Mouse (Mus musculus) lung, postnatal 25 days (tissue): Measurements from ENCODE around the gene Ttc23.

Experiments used
- DNase-seq: peaks from one replicate; pipeline ENCODE4 v3.0.0; 2022; ENCODE audit warnings: low spot score

Ttc23 gene

DNA sequence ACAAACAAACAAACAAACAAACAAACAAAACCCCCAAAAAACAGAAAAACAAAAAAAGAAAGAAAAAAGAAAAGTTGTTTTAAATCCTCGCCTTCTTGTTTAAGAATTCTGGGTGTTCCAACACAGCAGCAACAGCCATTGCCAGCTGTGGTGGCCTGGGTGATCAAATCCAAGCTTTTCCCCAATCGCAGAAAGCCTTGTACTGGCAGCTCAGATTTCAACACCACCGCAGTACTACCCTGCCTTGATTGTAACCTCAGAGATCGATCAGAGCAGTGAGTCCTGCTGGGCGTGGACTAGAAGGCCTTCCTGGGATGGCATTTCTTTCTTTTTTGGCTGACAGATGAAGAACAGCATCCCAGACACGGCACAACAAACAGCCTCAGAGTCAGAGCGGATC, 48.7 kb downstream of the Ttc23 start:
- DNase-seq: no peak

DNA sequence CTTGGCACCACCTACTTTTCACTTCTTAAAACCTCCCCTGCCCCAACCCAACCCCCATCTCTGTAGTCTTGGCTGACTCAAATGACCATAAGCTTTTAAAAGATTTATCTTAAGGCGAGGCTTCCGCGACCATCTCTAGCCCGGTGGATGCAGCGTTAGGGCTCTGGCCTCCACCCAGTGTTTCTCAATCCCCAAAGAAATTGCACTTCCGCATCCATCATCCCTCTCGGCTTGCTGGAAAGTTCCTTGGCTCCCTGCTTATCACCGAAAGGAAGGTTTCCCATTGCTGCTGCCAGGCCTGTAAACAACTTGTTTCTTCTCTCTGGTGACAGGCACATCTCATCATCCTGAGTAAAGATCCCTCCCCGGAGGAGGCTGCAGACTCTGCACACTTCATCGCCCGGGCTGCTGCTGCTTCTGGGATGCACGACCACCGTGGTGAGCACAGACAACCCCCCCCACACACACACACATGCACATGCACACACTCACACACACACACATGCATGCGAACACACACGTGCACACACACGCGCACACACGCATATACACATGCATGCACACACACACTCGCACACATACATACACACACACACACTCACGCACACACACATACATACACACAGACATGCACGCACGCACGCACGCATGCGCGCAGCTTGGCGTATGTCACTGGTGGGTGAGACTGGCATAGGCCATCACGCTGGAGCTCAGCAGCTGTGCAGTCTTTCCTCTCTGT, 50.9 kb downstream of the Ttc23 start:
- DNase-seq: peak; percentile 78

DNA sequence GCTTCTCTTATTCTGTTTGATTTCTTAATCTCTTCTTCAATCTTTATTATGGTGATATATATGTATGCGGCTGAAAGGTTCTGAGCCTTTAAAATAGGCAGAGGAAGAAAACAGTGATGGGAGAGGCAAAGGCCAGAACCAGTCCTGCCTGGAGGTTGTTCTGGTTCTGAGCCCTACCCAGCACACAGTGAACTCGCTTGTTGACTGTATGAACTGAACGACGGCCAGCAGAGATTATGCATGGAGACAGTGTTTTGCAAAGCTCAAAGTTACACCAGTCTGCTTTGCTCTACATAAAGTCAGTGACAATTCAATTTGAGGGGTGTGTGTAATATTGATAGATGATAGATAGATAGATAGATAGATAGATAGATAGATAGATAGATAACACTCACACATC, 52.1 kb downstream of the Ttc23 start:
- no peak for DNase-seq

DNA sequence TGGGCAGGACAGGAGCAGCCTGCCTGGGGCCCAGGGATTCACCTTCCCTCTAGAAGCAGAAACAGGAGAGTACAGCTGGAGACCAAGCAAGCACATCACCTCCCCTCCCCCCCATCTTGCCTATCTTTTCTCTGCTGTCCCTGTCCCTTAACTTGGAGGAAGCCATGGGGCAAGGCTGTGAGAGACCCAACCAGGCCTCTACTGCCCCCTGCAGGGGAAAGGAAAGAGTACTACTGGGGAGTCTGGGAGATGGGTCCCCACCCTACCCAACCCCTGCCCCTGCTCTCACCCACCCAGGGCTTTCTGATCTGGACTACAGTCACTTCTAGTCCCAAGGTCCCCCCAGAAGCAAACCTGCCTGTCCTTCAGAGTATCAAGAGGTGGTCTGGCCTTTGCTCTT, 53.6 kb downstream of the Ttc23 start:
- peak; percentile 76 for DNase-seq

DNA sequence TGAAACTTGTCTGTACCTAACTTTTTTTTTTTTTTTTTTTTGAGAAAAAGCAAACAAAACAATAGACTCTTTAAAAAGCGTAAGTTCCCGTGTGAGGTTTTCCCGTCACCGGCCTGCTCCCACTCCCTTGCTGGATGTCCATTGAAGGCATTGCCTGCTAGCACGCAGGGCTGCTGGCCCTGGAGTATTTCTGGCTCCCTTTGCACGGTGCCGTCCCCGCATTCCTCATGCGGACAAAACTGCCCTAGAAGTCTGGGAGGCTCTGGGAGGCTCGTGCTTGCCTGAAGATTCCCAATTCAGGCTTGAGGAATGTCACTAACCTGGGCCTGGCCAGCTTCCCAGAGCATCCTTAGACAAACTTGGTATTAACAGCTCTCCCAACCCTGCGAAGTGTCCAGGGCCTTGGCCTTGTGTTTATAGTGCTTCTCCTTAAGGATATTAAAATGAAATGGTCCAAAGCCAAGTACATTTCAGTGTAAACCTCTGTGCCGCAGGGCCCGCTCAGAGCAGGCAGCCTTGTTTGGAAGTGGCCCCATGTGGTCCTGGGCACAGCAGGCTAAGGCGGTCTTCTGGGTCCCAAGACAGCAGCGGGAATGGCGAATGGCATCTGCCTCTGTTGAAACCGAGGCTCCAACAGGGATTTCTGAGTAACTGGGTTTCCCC, 54.2 kb downstream of the Ttc23 start:
- no peak for DNase-seq

DNA sequence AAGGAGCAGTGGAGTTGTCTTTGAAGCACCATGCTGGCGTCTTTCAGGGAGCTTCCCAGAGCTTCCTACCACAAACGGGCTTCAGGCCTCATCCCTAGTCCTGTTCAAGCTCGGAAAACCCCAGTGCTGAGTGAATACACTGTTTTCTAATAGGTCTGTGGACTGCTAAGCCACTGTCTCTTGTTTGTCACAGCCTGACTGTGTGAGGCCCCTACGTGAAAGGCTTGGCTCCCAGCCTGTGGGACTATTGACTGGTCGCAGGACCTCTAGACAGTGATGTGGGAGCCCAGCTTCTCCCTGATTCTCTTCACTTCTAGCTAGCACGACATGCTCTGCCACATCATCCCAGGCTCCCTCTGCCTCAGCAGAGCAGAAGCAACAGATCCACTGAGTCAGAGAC, 61.0 kb downstream of the Ttc23 start:
- DNase-seq: no peak

DNA sequence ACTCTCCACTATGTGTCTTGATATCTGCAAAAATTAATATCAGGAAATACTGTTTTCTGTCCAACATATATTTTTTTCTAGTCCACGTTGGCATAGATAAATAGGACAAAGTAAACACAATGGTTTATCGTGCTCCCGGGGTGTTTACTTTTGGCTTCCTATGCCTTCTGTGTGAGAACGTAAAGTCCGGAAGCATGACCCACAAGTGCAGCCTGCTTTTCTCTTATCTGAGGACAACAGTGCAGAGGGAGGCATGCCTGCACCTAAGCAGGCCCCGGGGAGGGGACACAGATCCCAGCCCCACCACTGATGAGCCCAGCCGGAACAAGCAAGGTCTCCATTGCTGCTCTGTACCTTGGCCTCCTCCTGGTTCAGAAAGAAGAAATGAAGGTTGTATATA, 63.0 kb downstream of the Ttc23 start:
- DNase-seq: peak; percentile 58

DNA sequence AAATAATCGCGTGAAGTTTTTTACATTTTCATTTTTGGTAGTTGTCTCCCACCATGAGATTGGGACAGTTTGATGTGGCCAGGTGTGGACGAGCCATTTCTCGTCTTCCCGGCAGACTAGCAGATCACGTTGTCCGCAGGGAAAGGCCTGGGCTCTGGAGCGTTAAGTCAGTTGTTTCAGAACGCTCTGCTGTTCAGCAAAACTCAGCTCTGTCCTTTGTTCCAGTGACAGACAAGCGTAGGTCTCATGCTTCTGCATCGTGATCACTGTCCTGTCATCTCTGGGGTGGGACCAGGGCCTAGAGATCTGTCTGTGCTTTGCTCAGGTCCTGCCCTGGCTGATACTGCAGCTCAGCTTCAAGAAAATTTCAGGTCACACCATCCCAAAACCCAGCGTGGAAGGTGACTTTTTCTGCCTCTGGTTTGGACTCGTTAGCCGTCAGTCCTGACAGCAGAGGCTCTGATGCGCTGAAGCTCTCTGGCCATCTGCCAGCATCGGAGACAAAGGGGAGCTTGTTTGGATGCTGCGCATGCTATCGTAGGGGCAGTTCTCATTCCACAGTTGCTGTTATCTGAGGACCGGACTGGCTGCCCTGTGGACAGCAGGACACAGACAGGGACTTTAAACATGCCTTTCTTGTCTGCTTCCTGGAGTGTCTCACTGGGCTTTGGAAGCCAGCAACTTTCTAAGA, 66.8 kb downstream of the Ttc23 start:
- peak; percentile 53 for DNase-seq

DNA sequence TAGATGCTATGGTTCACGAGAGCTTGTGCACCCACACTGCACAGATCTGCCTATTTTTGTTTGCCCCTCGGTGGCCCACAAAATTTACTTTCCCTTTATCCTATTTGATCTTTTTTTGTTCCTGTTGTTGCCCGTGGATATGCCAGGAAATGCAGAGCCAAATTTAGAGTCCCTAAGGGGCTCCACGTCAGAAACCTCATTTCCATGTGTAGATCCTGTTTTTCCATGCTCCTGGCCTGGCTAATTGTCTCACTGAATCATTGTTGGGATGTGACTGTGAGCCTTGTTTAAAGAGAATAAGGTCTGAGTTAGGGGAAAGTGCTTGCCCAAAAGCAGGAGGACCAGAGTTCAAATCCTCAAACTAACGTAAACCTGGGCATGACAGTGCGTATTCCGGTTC, 68.0 kb downstream of the Ttc23 start:
- DNase-seq: no peak

DNA sequence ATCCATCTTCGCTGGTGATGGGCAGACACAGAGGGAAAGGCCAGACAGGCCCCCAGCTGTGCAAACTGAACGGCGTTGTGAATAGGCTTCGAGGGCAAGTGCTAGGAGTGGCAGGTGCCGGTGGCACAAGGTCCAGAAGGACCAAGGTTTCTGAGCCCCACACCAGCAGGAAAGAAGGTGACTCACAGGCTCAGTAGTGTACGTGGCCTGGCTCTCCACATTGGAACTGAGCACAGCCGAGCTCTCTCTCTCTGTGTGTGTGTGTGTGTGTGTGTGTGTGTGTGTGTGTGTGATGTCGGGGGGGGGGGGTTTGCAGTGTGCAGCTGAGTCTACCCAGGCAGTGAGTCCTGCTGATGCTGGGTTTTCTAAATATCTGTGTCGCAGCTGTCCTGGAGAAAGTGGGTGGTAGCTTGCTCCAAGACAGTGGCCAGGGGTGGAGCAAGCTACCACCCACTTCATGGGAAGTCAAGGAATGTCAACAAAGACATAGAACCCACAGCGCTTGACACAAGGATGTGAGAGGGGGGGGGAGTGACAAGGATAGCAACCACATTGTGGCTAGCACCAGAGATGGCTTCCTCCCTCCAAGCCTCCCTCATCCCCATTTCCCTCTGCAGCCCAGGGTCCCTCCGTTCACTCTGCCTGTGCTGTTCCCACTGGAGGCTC, 69.1 kb downstream of the Ttc23 start:
- DNase-seq: no peak

DNA sequence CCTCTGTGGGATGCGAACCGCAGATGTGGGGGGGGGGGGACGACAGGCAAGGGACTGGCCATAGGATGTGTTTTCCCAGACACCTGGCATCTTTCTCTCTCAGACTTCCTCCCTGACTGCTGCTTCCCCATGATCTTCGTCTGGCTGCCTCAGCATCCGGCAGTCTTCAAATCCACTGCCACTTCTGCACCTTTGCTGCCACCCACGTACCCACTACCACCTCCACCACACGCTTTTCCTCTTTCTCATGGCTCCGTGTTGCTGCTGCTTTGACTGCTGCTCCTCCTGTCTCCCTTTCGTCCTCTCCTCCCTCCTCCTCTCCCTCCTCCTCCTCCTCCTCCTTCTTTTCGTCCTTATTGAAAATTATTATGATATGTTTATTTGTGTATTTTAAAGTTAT, 69.7 kb downstream of the Ttc23 start:
- no peak for DNase-seq

DNA sequence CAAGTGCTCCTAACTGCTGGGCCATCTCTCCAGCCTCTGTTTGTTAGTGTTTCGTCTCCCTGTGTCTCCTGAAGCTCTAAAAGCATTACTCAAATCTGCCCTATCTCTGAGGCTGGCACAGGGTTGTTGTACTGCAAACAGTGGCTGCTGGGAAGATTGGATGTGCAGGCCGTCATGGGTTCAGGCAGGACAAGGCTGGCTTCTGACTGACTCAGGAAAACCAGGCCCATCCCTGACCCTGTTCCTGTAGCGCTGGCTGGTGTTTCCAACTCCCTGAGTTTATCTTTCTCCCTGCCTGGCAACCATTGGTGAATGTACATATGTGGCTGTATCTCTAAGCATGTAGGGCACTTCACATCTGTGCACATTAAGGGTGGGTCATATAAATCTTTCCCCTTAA, 70.3 kb downstream of the Ttc23 start:
- no peak for DNase-seq

DNA sequence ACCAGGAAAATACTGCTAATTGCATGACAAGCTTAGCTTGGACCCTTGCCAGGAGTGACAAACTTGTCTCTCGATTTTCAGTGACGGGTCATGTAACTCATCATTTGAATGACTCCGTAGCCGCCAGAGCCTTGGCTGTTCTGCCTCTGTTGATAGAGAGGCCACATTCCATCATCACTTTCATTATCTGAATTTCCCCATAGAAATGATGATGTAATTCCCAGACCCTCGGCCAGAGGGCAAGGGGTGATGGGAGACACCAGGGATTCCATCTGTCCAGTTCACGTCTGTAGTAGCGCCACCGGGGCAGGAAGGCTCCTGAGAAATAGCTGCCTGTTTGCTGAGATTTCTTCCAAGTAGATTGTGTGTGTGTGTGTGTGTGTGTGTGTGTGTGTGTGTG, 71.6 kb downstream of the Ttc23 start:
- DNase-seq: no peak

DNA sequence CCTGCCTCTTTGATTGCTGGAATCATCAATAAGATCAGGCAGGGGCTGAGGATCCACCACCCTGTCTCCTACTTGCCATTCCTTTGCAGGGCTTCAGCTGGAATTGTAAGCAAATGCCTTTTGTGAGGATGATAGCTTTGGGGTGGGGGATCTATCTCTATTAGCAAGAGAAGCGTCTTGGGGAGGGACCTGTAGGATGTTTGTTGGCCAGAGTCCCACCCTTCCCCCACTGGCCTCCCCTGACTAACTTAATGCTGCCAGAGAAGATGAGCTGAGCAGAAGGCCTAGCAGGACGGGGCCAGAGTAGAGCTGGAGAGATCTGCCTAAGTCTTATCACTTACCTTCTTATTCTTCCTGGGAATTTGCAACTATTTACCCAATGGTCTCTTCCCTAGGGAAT, 75.0 kb downstream of the Ttc23 start:
- DNase-seq: no peak

DNA sequence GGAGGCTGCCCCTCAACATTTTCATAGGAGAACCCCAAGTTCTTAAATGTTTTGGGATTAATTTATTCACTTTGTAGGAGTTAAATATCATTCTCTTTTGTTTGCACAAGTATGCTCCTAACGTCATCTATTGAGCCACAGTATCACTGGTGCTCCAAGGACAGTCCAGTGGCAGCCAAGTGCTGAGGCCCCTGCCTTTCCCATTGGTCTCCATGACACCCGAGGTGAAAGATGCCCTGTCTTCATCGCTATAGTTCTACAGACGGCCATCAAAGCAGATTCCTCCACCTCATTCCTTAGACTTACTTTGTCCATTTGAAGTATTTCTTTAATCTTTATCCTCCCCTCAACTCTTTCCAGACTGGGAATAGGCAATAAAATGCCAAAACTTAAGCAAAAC, 77.3 kb downstream of the Ttc23 start:
- no peak for DNase-seq

DNA sequence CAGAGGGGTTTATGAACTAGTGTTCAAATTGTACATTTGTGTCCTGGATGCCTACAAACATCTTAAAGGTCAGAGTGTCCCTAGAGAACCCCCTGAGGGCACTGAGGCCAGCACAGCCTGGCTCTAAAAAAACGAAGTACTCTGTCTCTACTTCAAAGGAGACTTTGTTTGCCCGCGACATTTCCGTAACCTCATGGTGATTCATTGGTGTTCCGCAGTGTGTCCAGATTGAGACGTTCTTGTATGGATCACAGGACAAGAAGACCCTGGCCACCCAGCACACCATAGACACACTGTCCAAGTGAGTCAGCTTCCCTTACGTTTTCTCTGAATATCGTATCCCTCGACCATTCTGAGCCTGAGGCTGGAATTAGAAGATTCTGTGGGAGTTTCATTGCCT, 77.8 kb downstream of the Ttc23 start:
- DNase-seq: no peak

DNA sequence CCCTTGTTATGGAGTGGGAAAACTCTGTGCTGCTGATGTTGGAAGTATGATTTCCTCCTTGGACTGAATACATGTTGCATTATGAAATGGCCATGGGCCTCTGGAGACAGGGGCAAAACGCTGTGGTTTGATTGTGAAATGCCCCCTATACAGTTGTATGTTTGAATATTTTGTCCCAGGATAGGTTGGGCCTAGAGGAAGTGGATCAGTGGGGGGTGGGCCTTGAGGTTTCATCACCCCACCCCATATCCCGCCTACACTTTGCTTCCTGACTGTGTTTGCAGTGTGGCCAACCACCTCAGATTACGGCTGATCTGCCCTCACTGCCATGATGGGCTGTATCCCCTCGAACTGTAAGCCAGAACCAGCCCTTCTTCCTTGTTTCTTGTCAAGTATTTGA, 81.0 kb downstream of the Ttc23 start:
- no peak for DNase-seq

DNA sequence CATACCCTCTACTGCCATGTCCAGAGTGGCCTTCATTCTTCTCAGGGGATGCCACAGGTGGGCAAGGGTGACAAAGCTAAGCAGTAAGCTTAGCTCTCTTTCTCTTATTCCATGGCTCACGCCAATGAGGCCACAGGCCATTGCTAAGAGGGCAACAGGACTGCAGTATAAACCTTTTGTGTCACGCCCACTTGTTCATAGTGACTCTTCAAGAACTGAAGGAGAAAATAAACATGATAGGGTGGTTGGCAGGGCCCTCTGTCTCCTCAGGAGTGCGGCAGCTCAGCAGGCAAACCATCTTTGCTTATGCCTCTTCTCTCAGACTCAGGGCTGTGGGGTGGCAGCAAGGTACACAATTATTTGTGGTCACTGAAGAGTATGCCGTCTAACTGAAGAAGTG, 81.6 kb downstream of the Ttc23 start:
- peak; percentile 63 for DNase-seq

DNA sequence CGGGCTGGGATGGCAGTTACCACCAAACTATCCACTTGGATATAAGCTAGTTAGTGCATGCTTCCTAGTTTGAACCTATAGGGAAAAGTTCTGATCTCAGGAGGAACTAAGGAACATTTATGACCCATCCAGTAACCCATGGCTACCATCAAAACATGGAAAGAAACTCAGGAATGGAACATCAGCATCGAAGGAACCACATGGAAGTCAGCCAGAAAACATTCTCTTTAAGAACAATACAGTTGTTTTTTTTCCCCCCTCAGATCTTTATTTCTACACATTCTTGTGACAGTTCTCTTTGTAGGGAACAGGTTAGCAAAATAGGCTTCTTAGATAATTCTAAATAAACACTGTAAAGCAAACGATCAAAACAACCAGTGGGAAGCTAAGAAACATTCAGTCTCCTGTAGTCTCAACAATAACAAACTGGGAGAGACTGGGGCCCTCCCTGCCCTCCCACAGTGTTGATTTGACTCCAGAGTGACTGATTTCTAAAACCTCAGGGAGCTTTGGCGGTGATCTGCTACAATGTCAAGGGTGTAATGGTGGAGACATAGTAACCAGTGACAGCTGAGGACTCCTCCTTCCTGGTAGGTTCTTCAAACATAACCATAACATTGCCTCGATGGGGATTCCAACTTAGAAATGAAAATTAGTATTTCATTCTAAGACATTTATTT, 83.4 kb downstream of the Ttc23 start:
- DNase-seq: no peak

DNA sequence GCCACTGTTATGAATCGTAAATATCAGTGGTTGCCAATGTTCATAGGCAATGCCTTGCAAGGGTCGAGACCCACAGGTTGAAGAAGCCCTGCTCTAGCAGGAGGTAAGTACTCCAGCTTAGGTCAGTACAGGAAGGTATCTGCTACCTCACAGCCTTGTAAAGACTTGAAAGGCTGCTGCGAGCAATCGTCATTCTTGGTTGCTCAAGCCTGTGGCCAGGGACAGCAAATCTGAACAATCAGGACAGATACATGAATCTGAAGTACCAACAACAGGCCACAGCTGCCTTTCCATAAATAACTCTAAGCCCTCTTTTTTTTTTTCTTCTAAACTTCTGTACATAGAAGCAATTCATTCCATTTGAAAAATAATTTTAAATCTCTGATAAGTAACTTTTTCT, 85.1 kb downstream of the Ttc23 start:
- DNase-seq: no peak

DNA sequence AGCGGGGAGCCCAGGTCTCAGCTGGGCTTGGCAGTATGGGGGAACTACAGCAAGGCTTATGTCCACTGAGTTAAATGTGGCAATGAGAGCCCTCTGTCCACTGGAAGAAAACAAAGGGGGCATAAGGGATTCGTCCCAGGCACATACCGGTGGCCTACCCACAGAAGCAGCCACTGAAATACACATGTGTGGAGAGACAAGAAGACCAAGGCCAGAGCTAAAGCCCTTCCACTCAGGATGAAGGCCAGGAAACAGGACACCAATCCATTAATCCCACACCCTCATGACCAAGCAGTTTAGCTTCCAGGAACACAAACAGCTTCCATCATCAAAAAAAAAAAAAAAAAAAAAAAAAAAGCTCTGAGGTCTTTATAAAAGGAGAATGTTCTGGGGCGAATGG, 93.2 kb downstream of the Ttc23 start:
- no peak for DNase-seq

DNA sequence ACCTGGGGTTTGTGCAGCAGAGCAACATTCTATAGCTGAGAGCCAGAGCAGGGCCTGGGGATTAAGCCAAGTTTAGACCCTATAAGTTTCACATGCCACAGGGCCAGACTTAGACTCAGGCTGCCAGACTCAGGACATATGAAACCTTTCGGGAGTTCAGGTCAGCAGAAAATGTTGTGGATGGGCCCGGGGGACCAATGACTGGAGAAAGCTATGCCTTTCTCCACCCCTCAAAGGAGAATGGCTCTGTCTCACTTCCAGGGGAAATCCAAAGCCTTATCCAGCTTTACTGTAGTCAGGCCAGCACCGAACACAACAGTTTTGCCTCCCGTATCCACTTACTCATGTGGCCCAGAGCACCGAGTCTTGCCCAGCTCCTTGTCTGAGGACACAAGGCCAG, 93.6 kb downstream of the Ttc23 start:
- DNase-seq: no peak
